Mouse (Mus musculus): ENCODE measurements around the gene Tas2r135. TPM values are rescaled to one million over a fixed set of nuclear protein-coding genes. Genes with fewer than 3 reads are reported as not detected.

The Tas2r135 gene
- total RNA-seq, 2 experiments from 2014 or later: not detected

- peak; percentile 92 for ATAC-seq (replicated peaks; ENCODE audit: poor library complexity, severe bottlenecking)
Observed at GRCm38 (mm10) chr6:42421439-42421838, 16.2 kb downstream of the Tas2r135 start.

GRCm38 (mm10) chr6:42424472-42424871 lies 19.2 kb downstream of the Tas2r135 start:
- ATAC-seq (replicated peaks; ENCODE audit: poor library complexity, severe bottlenecking): peak; percentile 47

- ATAC-seq (replicated peaks; ENCODE audit: poor library complexity, severe bottlenecking): no peak
Observed at GRCm38 (mm10) chr6:42426337-42426736, 21.1 kb downstream of the Tas2r135 start.

- peak; percentile 44 for ATAC-seq (replicated peaks; ENCODE audit: poor library complexity, severe bottlenecking)
Observed at GRCm38 (mm10) chr6:42433554-42433953, 28.3 kb downstream of the Tas2r135 start.

GRCm38 (mm10) chr6:42434446-42434845 lies 29.2 kb downstream of the Tas2r135 start, which contains the start of gene Tas2r126:
Gene Tas2r126 (plus strand): TSS chr6:42434535.
- ATAC-seq (replicated peaks; ENCODE audit: poor library complexity, severe bottlenecking): no peak

GRCm38 (mm10) chr6:42435490-42435889 lies 30.3 kb downstream of the Tas2r135 start:
- ATAC-seq (replicated peaks; ENCODE audit: poor library complexity, severe bottlenecking): no peak

- no peak for ATAC-seq (replicated peaks; ENCODE audit: poor library complexity, severe bottlenecking)
Observed at GRCm38 (mm10) chr6:42441395-42441794, 36.2 kb downstream of the Tas2r135 start.

GRCm38 (mm10) chr6:42444491-42444890 lies 39.3 kb downstream of the Tas2r135 start:
- ATAC-seq (replicated peaks; ENCODE audit: poor library complexity, severe bottlenecking): no peak

- no peak for ATAC-seq (replicated peaks; ENCODE audit: poor library complexity, severe bottlenecking)
Observed at GRCm38 (mm10) chr6:42447381-42447780, 42.1 kb downstream of the Tas2r135 start.

Other genes starting within 250 kb of the Tas2r135 start
- gene Tas2r144, start 190.1 kb upstream of the Tas2r135 start, total RNA-seq (2014; fragmentation: Nextera tagmentation): not detected in 2 replicates
- gene Tas2r144, start 190.1 kb upstream of the Tas2r135 start, total RNA-seq (2017): not detected in 2 replicates
- 10.5 and 16.7 TPM in 2 replicates for gene Gstk1, start 159.5 kb upstream of the Tas2r135 start, total RNA-seq (2014; fragmentation: Nextera tagmentation)
- 4.9 and 6.4 TPM in 2 replicates for gene Gstk1, start 159.5 kb upstream of the Tas2r135 start, total RNA-seq (2017)
- gene Tmem139, start 143.5 kb upstream of the Tas2r135 start, total RNA-seq (2014; fragmentation: Nextera tagmentation): not detected in 2 replicates
- not detected in 2 replicates for gene Tmem139, start 143.5 kb upstream of the Tas2r135 start, total RNA-seq (2017)
- 74.3 and 81.1 TPM in 2 replicates for gene Casp2, start 140.4 kb upstream of the Tas2r135 start, total RNA-seq (2014; fragmentation: Nextera tagmentation)
- 48.6 and 58.7 TPM in 2 replicates for gene Casp2, start 140.4 kb upstream of the Tas2r135 start, total RNA-seq (2017)
- not detected in 2 replicates for gene Clcn1, start 118.7 kb upstream of the Tas2r135 start, total RNA-seq (2014; fragmentation: Nextera tagmentation)
- 1.9 TPM in 1 of 2 replicates, not detected in the other for gene Clcn1, start 118.7 kb upstream of the Tas2r135 start, total RNA-seq (2017)
- gene Fam131b, start 80.8 kb upstream of the Tas2r135 start, total RNA-seq (2014; fragmentation: Nextera tagmentation): not detected in 2 replicates
- not detected in 2 replicates for gene Fam131b, start 80.8 kb upstream of the Tas2r135 start, total RNA-seq (2017)
- gene Zyx, start 55.8 kb upstream of the Tas2r135 start, total RNA-seq (2014; fragmentation: Nextera tagmentation): 116 and 131 TPM in 2 replicates
- gene Zyx, start 55.8 kb upstream of the Tas2r135 start, total RNA-seq (2017): 17.6 and 17.8 TPM in 2 replicates
- 0.56 and 0.86 TPM in 2 replicates for gene Epha1, start 32.2 kb upstream of the Tas2r135 start, total RNA-seq (2014; fragmentation: Nextera tagmentation)
- 0.04 TPM in 1 of 2 replicates, not detected in the other for gene Epha1, start 32.2 kb upstream of the Tas2r135 start, total RNA-seq (2017)
- gene Tas2r143, start 5.2 kb upstream of the Tas2r135 start, total RNA-seq (2014; fragmentation: Nextera tagmentation): 1.6 TPM in 1 of 2 replicates, not detected in the other
- not detected in 2 replicates for gene Tas2r143, start 5.2 kb upstream of the Tas2r135 start, total RNA-seq (2017)
- gene Tas2r126, start 29.1 kb downstream of the Tas2r135 start, total RNA-seq (2014; fragmentation: Nextera tagmentation): not detected in 2 replicates
- gene Tas2r126, start 29.1 kb downstream of the Tas2r135 start, total RNA-seq (2017): not detected in 2 replicates
- gene Olfr458, start 59.8 kb downstream of the Tas2r135 start, total RNA-seq (2014; fragmentation: Nextera tagmentation): not detected in 2 replicates
- not detected in 2 replicates for gene Olfr458, start 59.8 kb downstream of the Tas2r135 start, total RNA-seq (2017)
- gene Olfr457, start 70.9 kb downstream of the Tas2r135 start, total RNA-seq (2014; fragmentation: Nextera tagmentation): not detected in 2 replicates
- gene Olfr457, start 70.9 kb downstream of the Tas2r135 start, total RNA-seq (2017): not detected in 2 replicates
- not detected in 2 replicates for gene Olfr456, start 81.8 kb downstream of the Tas2r135 start, total RNA-seq (2014; fragmentation: Nextera tagmentation)
- gene Olfr456, start 81.8 kb downstream of the Tas2r135 start, total RNA-seq (2017): not detected in 2 replicates
- not detected in 2 replicates for gene Olfr455, start 142.2 kb downstream of the Tas2r135 start, total RNA-seq (2014; fragmentation: Nextera tagmentation)
- gene Olfr455, start 142.2 kb downstream of the Tas2r135 start, total RNA-seq (2017): not detected in 2 replicates
- not detected in 2 replicates for gene Tcaf3, start 192.3 kb downstream of the Tas2r135 start, total RNA-seq (2014; fragmentation: Nextera tagmentation)
- gene Tcaf3, start 192.3 kb downstream of the Tas2r135 start, total RNA-seq (2017): not detected in 2 replicates
- not detected in 2 replicates for gene Tcaf2, start 239.8 kb downstream of the Tas2r135 start, total RNA-seq (2014; fragmentation: Nextera tagmentation)
- 0.22 TPM in 1 of 2 replicates, not detected in the other for gene Tcaf2, start 239.8 kb downstream of the Tas2r135 start, total RNA-seq (2017)

Data from granulocyte monocyte progenitor cell, adult 5-6 weeks (primary cell).